In genomic region chr19:59198161-59198560, GRCm38 (mm10) we compare ENCODE assay signal across 10 mouse cellular contexts. TPM values are rescaled to one million over a fixed set of nuclear protein-coding genes. Genes with fewer than 3 reads are reported as not detected.
A peak's percentile ranks its signal among the peaks of the same experiment; 100 is the strongest.
DNase-seq lines count a peak whose midpoint lies in the region; ATAC-seq lines count a peak whose summit lies in the region.
"Had no signal": no experiment of that assay in that cellular context is flagged by ENCODE, and none has a peak within 500 bp of the region (broad histone marks: within the 10 kb centered on the region; RNA-seq: fewer than 3 reads in every experiment).

No protein-coding gene starts in this region.

- H3K9me3 ChIP-seq in midbrain, embryonic 14.5 days (ENCODE audit: control insufficient read depth, low read length): no peaks in the 10 kb centered on the region
- no peaks in the 10 kb centered on the region for H3K9me3 ChIP-seq in midbrain, embryonic 15.5 days
- H3K9me3 ChIP-seq in embryonic facial prominence, embryonic 11.5 days (replicated peaks; ENCODE audit: control insufficient read depth, low read length): peaks cover 5% of the 10 kb centered on the region; the same call in 1 of the 2 replicates
- H3K9me3 ChIP-seq: stomach, embryonic 15.5 days had no signal

- no peak overlapping the region for H3K4me2 ChIP-seq in midbrain, embryonic 14.5 days (ENCODE audit: low read length)
- H3K4me2 ChIP-seq in midbrain, embryonic 15.5 days: no peak overlapping the region
- H3K4me2 ChIP-seq in embryonic facial prominence, embryonic 11.5 days (ENCODE audit: low read depth, low read length): no peak overlapping the region
- H3K4me2 ChIP-seq: stomach, embryonic 15.5 days had no signal

- no peak overlapping the region for H3K4me3 ChIP-seq in midbrain, embryonic 14.5 days (replicated peaks; ENCODE audit: low read depth, low read length)
- no peak overlapping the region for H3K4me3 ChIP-seq in midbrain, embryonic 15.5 days
- H3K4me3 ChIP-seq in embryonic facial prominence, embryonic 11.5 days (ENCODE audit: low read depth, low read length): no peak overlapping the region
- H3K4me3 ChIP-seq: stomach, embryonic 15.5 days had no signal

- no peaks in the 10 kb centered on the region for H3K36me3 ChIP-seq in midbrain, embryonic 14.5 days (ENCODE audit: control insufficient read depth, insufficient read depth, low read length)
- H3K36me3 ChIP-seq in midbrain, embryonic 15.5 days (replicated peaks): no peaks in the 10 kb centered on the region
- no peaks in the 10 kb centered on the region for H3K36me3 ChIP-seq in embryonic facial prominence, embryonic 11.5 days (replicated peaks; ENCODE audit: control insufficient read depth, insufficient read depth, low read depth, low read length)
- H3K36me3 ChIP-seq: stomach, embryonic 15.5 days had no signal

- peak; percentile 77 for DNase-seq in CD4-positive, CD25-positive, alpha-beta regulatory T cell, adult 2 months (ENCODE audit: low read depth, low spot score)
- peak; percentile 57 for DNase-seq in midbrain, embryonic 14.5 days
- peak; percentile 68 for DNase-seq in embryonic facial prominence, embryonic 11.5 days (ENCODE audit: low spot score)
- peak; percentile 79 to 83 for DNase-seq in kidney, postnatal 4 days
- peak; percentile 63 for DNase-seq in thymus, postnatal 0 days (ENCODE audit: low spot score)

- no peak overlapping the region for H3K27ac ChIP-seq in midbrain, embryonic 14.5 days (replicated peaks; ENCODE audit: low read depth, low read length)
- H3K27ac ChIP-seq in midbrain, embryonic 15.5 days: no peak overlapping the region
- H3K27ac ChIP-seq in embryonic facial prominence, embryonic 11.5 days (replicated peaks; ENCODE audit: low read depth, low read length): no peak overlapping the region
- H3K27ac ChIP-seq: stomach, embryonic 15.5 days had no signal

- WGBS in midbrain, embryonic 14.5 days: 44% methylated on average over 7 of the region's 7 CpGs
- WGBS in midbrain, embryonic 15.5 days: 39% methylated on average over 7 of the region's 7 CpGs
- 37% methylated on average over 7 of the region's 7 CpGs for WGBS in embryonic facial prominence, embryonic 11.5 days

- no peak for ATAC-seq in CD4-positive, CD25-positive, alpha-beta regulatory T cell, adult 4 months
- ATAC-seq in midbrain, embryonic 14.5 days (ENCODE audit: low FRiP score, low TSS enrichment): no peak
- ATAC-seq in midbrain, embryonic 15.5 days (replicated peaks): no peak
- no peak for ATAC-seq in embryonic facial prominence, embryonic 11.5 days (replicated peaks; ENCODE audit: insufficient number of reproducible peaks, low FRiP score, low TSS enrichment, low read depth)
- 0 out of 2 replicates have a peak, but pooled peaks have one; percentile 43 for ATAC-seq in monocyte, adult 5-6 weeks (replicated peaks; ENCODE audit: insufficient number of reproducible peaks, low FRiP score, low TSS enrichment, poor library complexity, severe bottlenecking)

- no peaks in the 10 kb centered on the region for H3K4me1 ChIP-seq in midbrain, embryonic 14.5 days (ENCODE audit: control insufficient read depth, insufficient read depth, low read length)
- peaks cover 7% of the 10 kb centered on the region; the same call in 1 of the 2 replicates for H3K4me1 ChIP-seq in midbrain, embryonic 15.5 days
- no peaks in the 10 kb centered on the region; the same call in 1 of the 2 replicates for H3K4me1 ChIP-seq in embryonic facial prominence, embryonic 11.5 days (ENCODE audit: control insufficient read depth, insufficient read depth, low read length)

- no peak overlapping the region for H3K9ac ChIP-seq in midbrain, embryonic 14.5 days (replicated peaks; ENCODE audit: low read length)
- H3K9ac ChIP-seq in midbrain, embryonic 15.5 days: no peak overlapping the region
- H3K9ac ChIP-seq in embryonic facial prominence, embryonic 11.5 days (replicated peaks; ENCODE audit: low read length): no peak overlapping the region
- H3K9ac ChIP-seq: stomach, embryonic 15.5 days had no signal

- H3K27me3 ChIP-seq in midbrain, embryonic 14.5 days (ENCODE audit: control insufficient read depth, insufficient read depth, low read length): peaks cover 48% of the 10 kb centered on the region
- peaks cover 53% of the 10 kb centered on the region for H3K27me3 ChIP-seq in midbrain, embryonic 15.5 days (replicated peaks)
- peaks cover 37% of the 10 kb centered on the region for H3K27me3 ChIP-seq in embryonic facial prominence, embryonic 11.5 days (ENCODE audit: control insufficient read depth, insufficient read depth, low read length)

RNA-seq across cellular contexts. Expression of gene Kcnk18, which starts 20.9 kb away (rescaled TPM):
- polyA plus RNA-seq in CD4-positive, CD25-positive, alpha-beta regulatory T cell, adult 4 months (2017; shearing (Covaris generic)): not detected
- polyA plus RNA-seq in midbrain, embryonic 14.5 days (2014; fragmentation: Nextera tagmentation; extraction: Ambion mirVana): not detected in 2 replicates
- not detected in 2 replicates for polyA plus RNA-seq in midbrain, embryonic 15.5 days (2015; fragmentation: Nextera tagmentation; extraction: Ambion mirVana)
- not detected in 2 replicates for polyA plus RNA-seq in embryonic facial prominence, embryonic 11.5 days (2014; fragmentation: Nextera tagmentation; extraction: Ambion mirVana)
- not detected in 3 replicates for total RNA-seq in monocyte, adult 5-6 weeks (2017)
- polyA plus RNA-seq in thymus, postnatal 0 days (2015; fragmentation: Nextera tagmentation; extraction: Ambion mirVana): not detected in 2 replicates
- total RNA-seq: left cerebral cortex, adult 18-20 months had no signal
- polyA plus RNA-seq: stomach, embryonic 15.5 days had no signal

RNA-seq across cellular contexts. Expression of gene Vax1, which starts 28.3 kb away (rescaled TPM):
- not detected for polyA plus RNA-seq in CD4-positive, CD25-positive, alpha-beta regulatory T cell, adult 4 months (2017; shearing (Covaris generic))
- not detected in 2 replicates for polyA plus RNA-seq in midbrain, embryonic 14.5 days (2014; fragmentation: Nextera tagmentation; extraction: Ambion mirVana)
- polyA plus RNA-seq in midbrain, embryonic 15.5 days (2015; fragmentation: Nextera tagmentation; extraction: Ambion mirVana): 0.92 and 1.0 TPM in 2 replicates
- polyA plus RNA-seq in embryonic facial prominence, embryonic 11.5 days (2014; fragmentation: Nextera tagmentation; extraction: Ambion mirVana): 2.2 and 2.6 TPM in 2 replicates
- not detected in 3 replicates for total RNA-seq in monocyte, adult 5-6 weeks (2017)
- not detected in 2 replicates for polyA plus RNA-seq in thymus, postnatal 0 days (2015; fragmentation: Nextera tagmentation; extraction: Ambion mirVana)
- polyA plus RNA-seq: stomach, embryonic 15.5 days had no signal
